Mouse (Mus musculus): ENCODE measurements around the gene Srp68.

Srp68 gene

DNA sequence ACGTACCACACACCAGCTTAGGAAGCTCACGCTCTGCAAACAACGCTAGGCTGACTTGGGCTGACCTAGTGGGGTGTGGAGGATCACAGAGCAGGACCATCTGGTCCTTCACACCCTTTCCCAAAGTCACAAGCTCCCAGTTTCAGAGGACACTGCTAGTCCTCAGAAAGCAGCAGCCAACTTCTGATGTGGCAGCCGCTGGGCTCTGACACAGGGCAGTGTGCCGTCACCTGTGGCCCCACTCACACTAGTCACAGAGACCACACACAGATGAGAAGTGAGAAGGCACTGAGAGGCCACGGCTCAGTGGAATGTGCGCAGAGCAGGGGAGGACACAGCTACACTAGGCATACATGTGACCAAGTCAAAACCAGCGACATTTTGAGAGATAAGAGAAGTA, 23.1 kb downstream of the Srp68 start:
- DNase-seq (ENCODE audit: low read depth in 1 of 2, low spot score in 2 of 2) = no peak

DNA sequence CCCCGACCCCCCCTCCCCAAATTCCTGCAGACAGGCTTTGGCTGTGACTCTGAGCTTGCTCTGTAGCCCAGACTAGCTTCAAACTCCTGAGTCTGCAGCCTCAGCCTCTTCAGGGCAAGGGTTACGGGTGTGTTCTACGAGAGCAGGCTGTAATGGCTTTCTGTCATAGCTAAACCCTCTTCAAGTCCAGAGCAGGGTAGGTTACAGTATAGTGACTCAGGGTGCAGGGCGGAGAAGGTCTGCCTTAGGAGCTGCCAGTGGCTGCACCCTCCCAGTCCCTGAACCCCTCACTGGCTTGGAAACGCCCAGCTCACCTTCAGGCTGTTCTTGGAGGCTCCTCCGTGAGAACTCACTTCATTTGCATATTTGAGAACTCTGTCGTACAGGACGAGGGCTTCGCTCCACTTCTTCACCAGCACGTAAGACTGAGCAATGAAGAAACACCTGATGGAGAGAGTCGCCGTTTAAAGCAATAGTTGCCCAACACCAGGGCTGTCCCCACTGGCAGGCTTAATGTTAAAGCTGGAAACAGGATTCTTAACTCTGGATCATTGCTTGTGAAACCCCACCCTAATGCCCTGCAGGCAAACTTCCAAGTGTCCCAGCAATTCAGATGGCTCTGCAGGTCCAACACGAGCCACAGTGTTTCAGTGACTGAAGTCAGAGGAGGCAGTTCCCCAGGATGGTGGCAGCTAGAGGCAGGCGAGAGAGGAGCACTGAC, 26.4 kb downstream of the Srp68 start:
- DNase-seq (ENCODE audit: low read depth in 1 of 2, low spot score in 2 of 2) = no peak

DNA sequence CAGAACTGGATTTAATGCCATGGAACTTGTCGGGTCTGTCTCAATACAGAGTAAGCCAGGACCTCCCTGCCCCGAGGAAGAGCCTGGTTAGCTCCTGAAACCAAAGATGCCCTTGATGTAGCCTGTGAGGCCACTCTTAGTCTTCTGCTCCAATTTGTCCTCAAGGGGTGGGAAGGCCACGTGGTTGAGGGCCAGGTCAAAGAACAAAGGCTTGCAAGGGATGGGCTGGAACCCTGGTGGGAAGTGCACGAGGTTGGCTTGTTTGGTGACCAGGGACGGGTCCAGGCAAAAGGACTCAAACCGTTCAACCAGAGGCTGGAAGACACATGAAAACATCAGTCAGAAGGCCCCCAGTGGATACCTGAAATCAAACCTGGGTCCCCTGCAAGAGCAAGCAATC, 28.4 kb downstream of the Srp68 start:
- DNase-seq (ENCODE audit: low read depth in 1 of 2, low spot score in 2 of 2) = no peak

DNA sequence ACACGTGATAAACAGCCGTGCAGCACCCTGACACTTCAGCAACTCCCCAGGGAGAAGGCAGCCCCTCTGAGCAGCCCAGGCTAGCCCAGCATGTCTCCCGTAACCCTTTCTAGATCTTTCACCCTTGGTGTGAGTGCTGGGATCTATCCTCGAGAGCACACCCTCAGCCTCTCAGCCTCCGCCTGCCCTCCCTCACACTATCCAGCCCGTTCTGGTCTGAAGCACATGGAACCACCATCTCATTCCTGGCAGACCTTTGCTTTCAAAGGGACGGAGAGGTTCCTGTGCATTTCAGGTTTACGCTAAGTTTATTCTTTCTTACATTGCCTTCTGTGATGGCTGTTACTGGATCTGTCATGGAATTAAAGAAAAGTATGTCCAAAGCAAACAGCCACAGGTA, 29.4 kb downstream of the Srp68 start:
- DNase-seq (ENCODE audit: low read depth in 1 of 2, low spot score in 2 of 2) = no peak

DNA sequence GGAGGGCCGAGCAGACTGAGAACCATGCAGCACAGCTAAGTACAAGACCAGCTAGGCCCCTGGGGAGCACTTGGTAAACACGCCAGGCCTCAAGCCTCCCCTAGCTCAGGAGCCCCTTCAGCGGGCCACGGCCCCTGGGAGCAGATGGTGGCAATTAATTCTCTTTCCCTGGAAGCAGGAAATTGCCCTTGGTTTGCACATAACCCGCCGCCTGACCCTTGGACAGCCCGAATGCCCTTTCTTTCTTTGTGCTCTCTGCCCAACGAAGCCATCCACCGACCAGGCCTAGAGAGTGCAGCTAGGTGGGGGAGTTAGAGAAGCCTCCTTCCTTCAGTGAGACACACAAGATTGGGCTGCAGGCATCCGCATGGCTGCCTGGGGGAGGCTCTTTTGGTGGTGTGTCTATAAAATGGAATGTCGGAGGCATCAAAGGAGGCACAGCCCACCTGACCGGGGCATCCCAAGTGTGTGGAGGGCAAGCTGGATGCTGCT, 32.2 kb downstream of the Srp68 start:
- no peak for DNase-seq (ENCODE audit: low read depth in 1 of 2, low spot score in 2 of 2)

DNA sequence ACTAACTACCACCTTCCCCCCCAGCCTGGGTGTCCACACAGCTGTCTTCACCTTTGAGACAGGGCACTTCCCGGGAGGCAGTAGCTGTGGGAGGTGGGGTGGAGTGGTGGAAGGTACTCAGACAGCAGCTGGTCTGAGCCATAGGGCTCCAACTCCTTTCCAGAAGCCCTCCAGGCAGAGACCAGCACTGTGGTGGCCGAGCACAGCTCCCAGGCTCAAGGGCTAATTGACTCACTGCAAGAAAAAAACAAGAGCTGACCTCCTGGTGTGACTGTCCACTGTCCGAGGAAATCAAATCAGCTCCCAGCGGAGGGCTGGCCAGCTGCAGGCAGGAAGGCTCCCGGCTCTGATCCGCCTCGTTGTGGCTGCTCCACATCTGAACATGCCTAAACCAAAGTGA, 34.2 kb downstream of the Srp68 start:
- DNase-seq (ENCODE audit: low read depth in 1 of 2, low spot score in 2 of 2) = no peak

DNA sequence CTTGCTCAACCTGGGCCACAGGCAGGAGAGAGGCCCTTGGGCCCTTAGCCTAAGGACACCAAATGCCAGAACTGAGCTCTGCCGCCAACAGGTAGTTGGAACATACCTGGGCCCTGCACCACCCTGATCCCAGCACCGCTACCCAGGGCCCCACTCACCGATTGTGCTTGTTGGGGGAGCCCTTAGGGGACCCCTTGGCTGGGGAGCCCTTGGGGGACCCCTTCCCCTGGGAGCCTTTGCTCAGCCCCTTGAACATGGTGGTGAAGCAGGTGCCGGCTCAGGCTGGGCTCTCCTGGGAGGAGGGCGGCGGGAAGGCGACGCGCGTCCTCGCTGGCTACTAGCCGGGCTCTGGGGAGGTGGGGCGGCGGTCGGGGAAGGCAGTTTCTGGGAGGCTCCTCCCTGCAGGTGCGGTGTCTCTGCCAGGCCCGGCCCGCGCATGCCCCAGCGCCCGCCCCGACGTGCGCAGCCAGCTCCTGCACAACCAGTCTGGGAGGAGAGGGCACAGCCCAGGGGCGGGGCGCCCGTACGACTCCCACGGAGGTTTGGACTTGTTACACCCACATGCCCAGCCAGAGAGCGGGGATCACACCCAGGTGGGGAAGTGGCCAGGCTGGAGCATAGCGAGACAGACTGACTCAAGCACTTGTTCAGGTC, 36.1 kb downstream of the Srp68 start, which contains the start of gene Evpl:
Evpl (minus strand) TSS at position 336 of the 654 bp plus-strand sequence.
- DNase-seq (ENCODE audit: low read depth in 1 of 2, low spot score in 2 of 2) = no peak

DNA sequence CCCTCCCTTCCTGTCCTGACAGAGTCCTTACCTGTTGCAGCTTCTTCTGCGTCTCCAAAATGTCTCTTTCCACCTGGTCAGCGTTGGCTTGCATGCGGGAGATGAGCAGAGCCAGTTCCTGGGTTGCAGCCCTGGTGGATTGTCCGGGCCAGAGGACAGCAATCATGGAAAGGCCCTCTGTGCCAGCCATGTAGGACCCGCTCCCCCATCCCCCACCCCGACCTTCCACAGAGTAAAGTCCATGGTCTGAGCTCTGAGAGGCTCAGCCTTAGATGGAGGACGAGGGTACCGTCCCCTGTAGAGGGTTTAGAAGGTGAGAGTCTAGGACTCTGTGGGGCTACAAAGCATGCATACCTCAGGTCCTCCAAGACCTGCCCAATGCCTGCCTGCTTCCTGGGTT, 39.1 kb downstream of the Srp68 start:
- no peak for DNase-seq (ENCODE audit: low read depth in 1 of 2, low spot score in 2 of 2)

DNA sequence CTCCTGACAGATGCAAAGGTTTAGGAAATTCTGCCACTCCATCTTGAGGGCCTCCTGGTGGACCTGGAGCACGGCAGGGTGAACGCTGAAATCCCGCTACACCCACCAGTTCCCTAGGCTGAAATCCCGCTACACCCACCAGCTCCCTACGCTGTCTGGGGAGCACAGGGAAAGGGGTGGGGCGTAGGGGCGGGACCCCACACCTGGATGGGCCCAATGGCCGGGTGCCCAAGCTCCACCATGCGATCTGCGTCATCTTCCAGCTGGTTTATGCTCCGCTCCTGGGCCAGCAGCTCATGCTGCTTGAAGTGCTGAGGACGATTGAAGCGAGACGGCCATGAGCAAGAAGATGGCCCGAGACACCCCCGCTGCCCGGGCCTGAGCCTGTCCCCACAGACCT, 41.6 kb downstream of the Srp68 start:
- no peak for DNase-seq (ENCODE audit: low read depth in 1 of 2, low spot score in 2 of 2)

DNA sequence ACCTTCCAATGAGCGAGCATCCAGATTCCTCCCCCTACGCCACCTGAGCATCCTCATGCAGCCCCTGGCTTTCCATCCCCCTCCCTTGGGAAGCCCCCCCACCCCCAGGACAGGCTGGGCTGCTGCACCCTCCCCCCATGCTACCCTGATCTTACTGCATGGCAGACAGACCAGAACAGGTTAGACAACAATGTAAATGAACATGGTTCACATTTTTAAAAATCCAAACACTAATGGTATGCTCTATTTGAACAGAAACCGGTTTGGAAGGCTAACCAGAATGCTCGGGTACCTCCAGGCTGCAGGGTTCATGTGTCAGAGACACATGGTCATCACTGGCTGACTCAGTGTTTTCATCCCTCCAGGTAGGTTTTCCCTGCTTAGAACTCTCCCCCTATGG, 45.3 kb downstream of the Srp68 start:
- no peak for DNase-seq (ENCODE audit: low read depth in 1 of 2, low spot score in 2 of 2)

DNA sequence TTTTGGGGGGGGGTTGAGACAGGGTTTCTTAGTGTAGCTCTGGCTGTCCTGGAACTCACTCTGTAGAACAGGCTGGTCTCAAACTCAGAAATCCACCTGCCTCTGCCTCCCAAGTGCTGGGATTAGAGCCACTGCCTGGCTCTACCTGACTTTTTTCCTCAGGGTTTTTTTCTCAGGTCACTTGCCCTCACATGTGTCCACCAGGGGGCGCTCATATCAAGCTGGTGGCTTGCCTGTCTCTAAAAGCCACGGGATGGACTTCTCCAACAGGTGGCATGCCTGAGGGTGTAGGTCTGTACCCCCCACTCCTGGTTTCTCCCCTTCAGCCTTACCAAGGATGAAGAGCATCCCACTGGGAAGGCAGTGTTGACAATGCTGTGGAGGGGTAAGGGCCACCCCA, 47.6 kb downstream of the Srp68 start:
- peak; percentile 40 to 60 for DNase-seq (ENCODE audit: low read depth in 1 of 2, low spot score in 2 of 2)

DNA sequence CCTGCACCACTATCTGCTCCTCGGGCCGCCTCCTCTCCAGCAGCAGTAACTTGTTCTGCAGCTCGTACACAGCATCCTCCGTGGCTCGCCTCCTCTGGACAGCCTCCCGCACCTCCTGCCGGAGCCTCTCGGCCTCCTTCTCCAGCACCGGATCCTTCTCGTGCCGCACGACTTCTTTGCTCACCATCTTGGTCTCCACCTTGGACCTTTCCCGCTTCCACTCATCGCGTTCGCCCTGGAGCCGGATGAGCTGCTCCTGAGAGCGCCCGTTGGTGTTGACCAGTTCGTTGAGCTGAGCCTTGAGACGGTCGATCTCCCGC, 51.3 kb downstream of the Srp68 start:
- no peak for DNase-seq (ENCODE audit: low read depth in 1 of 2, low spot score in 2 of 2)

DNA sequence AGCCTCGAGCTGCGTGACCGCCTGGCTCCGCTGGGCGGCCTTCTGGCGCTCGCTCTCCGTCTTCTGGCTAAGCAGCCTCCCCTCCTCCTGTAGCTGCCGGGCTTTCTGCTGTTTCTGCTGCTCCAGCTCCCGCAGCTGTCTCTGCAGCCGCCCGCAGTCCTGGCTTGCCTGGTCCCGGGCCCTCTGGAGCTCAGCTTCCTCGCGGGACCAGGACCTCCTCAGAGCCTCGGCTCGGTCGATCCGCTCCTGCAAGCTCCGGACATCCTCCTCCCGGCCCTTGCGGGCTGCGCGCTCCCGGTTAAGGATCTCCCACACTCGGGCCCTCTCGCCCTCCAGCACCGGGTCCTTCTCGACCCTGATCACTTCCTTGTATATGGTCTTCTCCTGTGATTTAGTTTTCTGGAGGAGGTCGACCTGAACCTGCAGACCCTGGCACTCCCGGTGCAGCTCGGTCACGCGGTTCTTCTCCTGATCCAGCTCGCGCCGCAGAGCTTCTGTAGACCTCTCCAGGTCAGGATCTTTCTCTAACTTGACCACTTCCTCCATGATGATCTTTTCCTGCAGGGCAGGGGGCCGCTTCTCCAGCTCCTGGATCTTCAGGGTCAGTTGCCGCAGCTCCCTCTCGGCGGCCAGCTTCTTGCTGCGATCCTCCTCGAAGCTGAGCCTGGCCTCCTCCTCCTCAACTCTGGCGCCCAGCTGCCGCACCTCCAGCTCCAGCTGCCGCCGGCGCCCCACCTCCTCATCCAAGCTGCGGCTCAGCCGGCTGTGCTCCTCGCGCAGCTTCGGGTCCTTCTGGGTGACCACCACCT, 51.9 kb downstream of the Srp68 start:
- no peak for DNase-seq (ENCODE audit: low read depth in 1 of 2, low spot score in 2 of 2)

DNA sequence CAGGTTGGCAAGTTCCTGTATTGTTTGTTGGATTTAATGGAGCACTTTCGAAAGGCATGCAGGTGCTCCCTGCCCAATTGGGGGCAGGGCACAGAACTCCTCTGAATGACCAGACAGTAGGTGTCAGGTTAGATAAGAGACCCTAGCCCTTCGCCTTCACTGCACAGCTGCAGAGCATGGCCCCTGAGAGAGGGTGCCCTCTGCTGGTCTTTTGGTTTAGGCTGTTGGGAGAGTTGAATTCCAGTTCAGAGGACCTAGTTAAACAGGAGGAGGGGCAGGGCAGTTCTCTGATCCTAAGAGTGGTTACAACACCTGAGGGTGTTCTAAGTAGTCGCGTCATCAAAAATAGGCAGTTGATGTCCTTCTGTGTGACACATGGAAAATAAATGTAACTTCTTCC, 54.1 kb downstream of the Srp68 start:
- DNase-seq (ENCODE audit: low read depth in 1 of 2, low spot score in 2 of 2) = no peak

DNA sequence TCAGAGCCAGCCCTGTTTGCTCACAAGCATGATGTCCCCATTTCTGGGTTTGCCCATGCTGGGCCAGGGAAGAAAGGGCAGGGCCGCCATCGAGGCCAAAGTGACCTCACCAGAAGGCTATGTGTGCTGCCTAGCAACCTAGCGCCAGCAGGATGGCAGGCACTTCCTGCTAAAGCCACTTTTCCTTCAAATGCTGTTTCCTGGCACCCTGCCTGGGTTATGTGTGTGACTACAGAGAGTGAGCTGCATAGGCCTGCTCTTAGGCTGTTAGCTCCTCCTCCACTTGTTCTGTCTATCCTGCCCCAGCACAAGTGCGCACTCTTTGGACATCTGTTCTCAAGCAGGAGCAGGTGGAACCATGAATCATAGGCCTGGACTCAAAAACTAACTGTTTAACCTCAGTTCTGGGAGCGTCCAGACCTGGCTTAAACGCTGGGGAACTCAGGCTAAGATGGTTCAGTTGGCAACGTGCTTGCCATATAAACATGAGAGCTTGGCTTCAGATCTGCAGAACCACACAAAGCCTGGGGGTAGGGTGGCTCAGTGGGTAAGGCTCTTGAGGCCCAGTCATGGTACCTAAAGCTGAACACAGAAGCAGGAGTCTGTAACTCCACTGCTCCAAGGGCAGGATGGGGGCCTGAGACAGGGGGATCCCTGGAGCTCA, 55.1 kb downstream of the Srp68 start:
- DNase-seq (ENCODE audit: low read depth in 1 of 2, low spot score in 2 of 2) = no peak

DNA sequence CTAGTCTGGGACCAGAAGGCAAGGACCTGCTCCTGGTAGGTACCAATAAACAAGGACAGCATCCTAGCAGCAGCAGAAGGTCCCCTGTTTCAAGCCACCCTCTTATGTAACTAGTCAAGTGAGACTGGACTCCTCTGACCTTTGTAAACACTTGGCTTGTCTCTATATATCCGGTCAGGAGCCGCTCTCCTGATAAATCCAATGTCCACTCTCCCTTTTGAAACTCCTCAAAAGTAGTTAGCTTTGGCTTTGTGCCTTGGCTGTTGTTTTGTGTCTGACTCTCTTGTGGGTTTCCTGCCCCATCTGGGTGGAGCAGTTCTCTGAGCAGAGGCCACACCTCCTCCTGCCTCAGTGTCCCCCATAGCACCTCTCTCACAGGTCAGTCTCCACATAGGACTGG, 55.8 kb downstream of the Srp68 start:
- DNase-seq (ENCODE audit: low read depth in 1 of 2, low spot score in 2 of 2) = no peak

DNA sequence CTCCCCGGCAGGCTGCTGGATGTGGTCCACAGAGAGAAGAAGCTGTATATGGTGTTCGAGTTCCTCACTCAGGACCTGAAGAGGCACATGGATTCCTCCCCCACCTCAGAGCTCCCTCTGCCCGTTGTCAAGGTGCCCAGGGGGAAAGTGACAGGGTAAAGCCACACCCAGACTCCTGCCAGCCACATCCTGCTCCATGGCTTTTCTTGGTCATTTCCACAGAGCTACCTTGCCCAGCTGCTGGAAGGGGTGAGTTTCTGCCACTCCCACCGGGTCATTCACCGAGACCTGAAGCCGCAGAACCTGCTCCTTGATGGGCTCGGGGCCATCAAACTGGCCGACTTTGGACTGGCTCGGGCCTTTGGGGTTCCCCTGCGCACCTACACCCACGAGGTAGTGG, 57.5 kb downstream of the Srp68 start:
- no peak for DNase-seq (ENCODE audit: low read depth in 1 of 2, low spot score in 2 of 2)

DNA sequence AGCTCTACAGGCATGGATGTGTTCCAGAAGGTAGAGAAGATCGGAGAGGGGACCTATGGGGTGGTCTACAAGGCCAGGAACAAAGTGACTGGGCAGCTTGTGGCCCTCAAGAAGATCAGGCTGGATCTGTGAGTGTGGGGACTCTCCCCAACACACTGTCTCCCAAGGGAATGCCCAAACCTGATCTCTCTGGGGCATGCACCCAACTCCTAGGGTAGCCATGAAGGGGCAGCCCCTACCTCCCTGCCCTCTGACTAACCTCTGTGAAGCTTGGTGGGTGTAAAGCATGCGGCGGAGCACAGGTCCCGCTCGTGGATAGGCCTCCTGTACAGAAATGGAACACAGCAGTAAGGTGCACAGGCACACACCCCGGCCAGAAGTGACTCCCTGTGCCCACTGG, 58.0 kb downstream of the Srp68 start:
- no peak for DNase-seq (ENCODE audit: low read depth in 1 of 2, low spot score in 2 of 2)

DNA sequence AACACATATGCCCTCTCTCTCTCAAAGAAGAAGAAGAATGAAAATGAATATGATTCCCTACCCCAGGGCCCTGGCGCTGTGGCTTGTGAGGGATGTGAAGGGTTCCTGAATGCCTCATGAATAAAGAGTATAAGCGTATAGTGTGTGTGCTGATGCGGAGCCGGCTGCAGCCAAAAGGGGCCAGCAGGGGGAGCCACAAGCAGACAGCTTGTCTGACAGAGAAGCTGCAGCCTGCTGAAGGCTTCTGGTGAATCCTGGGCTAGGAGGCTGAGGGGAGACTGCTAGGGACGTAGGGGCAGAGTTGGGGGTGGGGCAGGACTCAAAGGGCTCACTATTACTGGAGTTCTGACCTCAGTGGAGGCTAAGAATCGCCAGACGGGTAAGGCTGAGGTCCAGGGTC, 58.8 kb downstream of the Srp68 start:
- no peak for DNase-seq (ENCODE audit: low read depth in 1 of 2, low spot score in 2 of 2)

DNA sequence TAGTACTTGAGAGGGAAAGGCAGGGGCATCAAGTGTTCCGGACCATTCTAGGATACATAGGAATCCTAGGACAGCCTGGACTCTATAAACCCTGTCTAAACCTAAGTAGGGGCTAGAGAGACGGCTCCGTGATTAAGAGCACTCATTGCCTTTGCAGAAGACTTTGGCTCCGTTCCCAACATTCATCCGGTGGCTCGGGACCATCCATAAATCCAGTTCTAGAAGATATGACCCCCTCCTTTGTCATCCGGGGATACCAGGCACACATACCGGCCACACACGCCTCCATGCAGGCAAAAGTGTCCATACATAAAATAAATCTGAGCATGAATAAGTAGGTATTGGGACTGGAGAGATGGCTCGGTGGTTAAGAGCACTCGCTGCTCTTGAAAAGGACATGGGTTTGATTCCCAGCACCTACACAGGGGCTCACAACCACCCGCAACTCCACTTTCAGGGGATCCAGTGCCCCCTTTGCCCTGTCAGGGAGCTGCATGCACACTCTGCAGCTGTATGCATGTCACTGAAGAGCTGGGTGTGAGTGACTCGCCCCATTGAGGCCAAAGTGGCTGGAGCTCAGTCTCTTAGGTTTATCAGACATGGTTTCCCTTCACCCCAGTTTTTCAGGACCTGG, 60.0 kb downstream of the Srp68 start:
- DNase-seq (ENCODE audit: low read depth in 1 of 2, low spot score in 2 of 2) = no peak

DNA sequence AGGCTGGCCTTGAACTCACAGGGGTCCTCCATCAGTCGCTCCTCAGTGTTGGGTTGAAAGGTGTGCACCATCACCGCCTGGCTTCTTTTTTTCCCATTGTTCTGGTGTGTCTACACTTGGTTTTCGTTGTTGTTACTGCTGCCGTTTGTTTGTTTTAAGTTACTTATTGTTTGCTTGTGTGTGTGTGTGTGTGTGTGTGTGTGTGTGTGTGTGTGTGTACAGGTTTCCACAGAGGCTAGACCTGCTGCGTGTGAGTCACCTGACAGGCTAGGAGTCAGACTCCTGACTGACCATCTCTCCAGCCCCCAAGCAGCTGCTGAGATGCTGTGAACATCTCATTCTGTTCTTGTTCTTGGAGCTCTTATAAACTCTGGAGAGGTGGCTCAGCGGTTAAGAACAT, 61.2 kb downstream of the Srp68 start:
- no peak for DNase-seq (ENCODE audit: low read depth in 1 of 2, low spot score in 2 of 2)
